Comparison of ENCODE assay signal across 31 mouse cellular contexts in the genomic region with DNA sequence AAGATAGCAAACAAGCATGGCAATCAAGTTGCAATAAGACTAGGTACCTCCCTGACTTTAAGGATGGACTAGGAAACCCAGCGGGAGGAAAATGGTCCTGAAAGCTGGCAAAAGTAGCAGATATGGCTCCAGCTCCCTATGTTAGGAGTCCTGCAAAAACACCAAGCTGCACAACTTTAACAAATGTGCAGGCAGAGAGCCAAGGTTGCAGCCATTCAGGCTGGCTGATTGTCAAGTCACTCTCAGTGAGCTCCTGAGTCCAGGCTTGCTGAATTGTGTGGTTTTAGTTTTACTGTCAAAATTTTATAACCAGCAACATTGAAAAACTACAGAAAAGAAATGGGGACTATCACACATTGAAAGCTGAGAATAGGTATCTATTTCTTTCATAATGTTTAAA.
A peak's percentile ranks its signal among the peaks of the same experiment; 100 is the strongest.
DNase-seq lines count a peak whose midpoint lies in the region; ATAC-seq and TF ChIP-seq lines count a peak whose summit lies in the region.
"Had no signal": no experiment of that assay in that cellular context is flagged by ENCODE, and none has a peak within 500 bp of the region (broad histone marks: within the 10 kb centered on the region; RNA-seq: fewer than 3 reads in every experiment).

No protein-coding gene starts in this region.

- H3K4me2 ChIP-seq in embryonic facial prominence, embryonic 14.5 days (ENCODE audit: low read depth, low read length) = no peak overlapping the region
- no peak overlapping the region for H3K4me2 ChIP-seq in hindbrain, postnatal 0 days (ENCODE audit: low read depth, low read length)
- no peak overlapping the region for H3K4me2 ChIP-seq in midbrain, embryonic 14.5 days (ENCODE audit: low read length)
- H3K4me2 ChIP-seq in midbrain, embryonic 15.5 days = no peak overlapping the region
- H3K4me2 ChIP-seq: embryonic facial prominence, embryonic 12.5 days; heart, embryonic 13.5 days; liver, embryonic 15.5 days; lung, embryonic 15.5 days; midbrain, embryonic 13.5 days; neural tube, embryonic 12.5 days had no signal

- no peaks in the 10 kb centered on the region for H3K36me3 ChIP-seq in embryonic facial prominence, embryonic 14.5 days (ENCODE audit: control insufficient read depth, insufficient read depth, low read length)
- H3K36me3 ChIP-seq in embryonic facial prominence, embryonic 10.5 days (replicated peaks) = no peaks in the 10 kb centered on the region
- no peaks in the 10 kb centered on the region for H3K36me3 ChIP-seq in hindbrain, postnatal 0 days (ENCODE audit: insufficient read depth, low read length)
- no peaks in the 10 kb centered on the region for H3K36me3 ChIP-seq in hindbrain, embryonic 10.5 days
- H3K36me3 ChIP-seq in midbrain, embryonic 14.5 days (ENCODE audit: control insufficient read depth, insufficient read depth, low read length) = no peaks in the 10 kb centered on the region
- no peaks in the 10 kb centered on the region for H3K36me3 ChIP-seq in midbrain, embryonic 15.5 days (replicated peaks)
- H3K36me3 ChIP-seq: embryonic facial prominence, embryonic 12.5 days; heart, embryonic 13.5 days; liver, embryonic 15.5 days; lung, embryonic 15.5 days; midbrain, embryonic 13.5 days; neural tube, embryonic 12.5 days had no signal

- WGBS in embryonic facial prominence, embryonic 14.5 days = 71% methylated on average over 1 of the region's 1 CpGs
- WGBS in embryonic facial prominence, embryonic 10.5 days = 87% methylated on average over 1 of the region's 1 CpGs
- WGBS in hindbrain, postnatal 0 days = 61% methylated on average over 1 of the region's 1 CpGs
- WGBS in hindbrain, embryonic 10.5 days = 88% methylated on average over 1 of the region's 1 CpGs
- WGBS in midbrain, embryonic 14.5 days = 92% methylated on average over 1 of the region's 1 CpGs
- WGBS in midbrain, embryonic 15.5 days = 79% methylated on average over 1 of the region's 1 CpGs

- no peak for TF ChIP-seq POLR2A in brain, embryonic 14.5 days (IDR thresholded peaks at IDR 0.05; ENCODE audit: borderline replicate concordance, extremely low read depth, insufficient read depth, insufficient read length, poor library complexity, severe bottlenecking)

- no peak overlapping the region for H3K9ac ChIP-seq in embryonic facial prominence, embryonic 14.5 days (ENCODE audit: low read depth, low read length)
- no peak overlapping the region for H3K9ac ChIP-seq in hindbrain, postnatal 0 days (replicated peaks; ENCODE audit: low read length)
- no peak overlapping the region for H3K9ac ChIP-seq in midbrain, embryonic 14.5 days (replicated peaks; ENCODE audit: low read length)
- no peak overlapping the region for H3K9ac ChIP-seq in midbrain, embryonic 15.5 days
- H3K9ac ChIP-seq: embryonic facial prominence, embryonic 12.5 days; heart, embryonic 13.5 days; liver, embryonic 15.5 days; lung, embryonic 15.5 days; midbrain, embryonic 13.5 days; neural tube, embryonic 12.5 days had no signal

- no peak overlapping the region for H3K4me3 ChIP-seq in embryonic facial prominence, embryonic 14.5 days (ENCODE audit: low read depth, low read length)
- no peak overlapping the region for H3K4me3 ChIP-seq in embryonic facial prominence, embryonic 10.5 days
- no peak overlapping the region for H3K4me3 ChIP-seq in hindbrain, postnatal 0 days (ENCODE audit: low read length)
- no peak overlapping the region for H3K4me3 ChIP-seq in hindbrain, embryonic 10.5 days
- H3K4me3 ChIP-seq in midbrain, embryonic 14.5 days (replicated peaks; ENCODE audit: low read depth, low read length) = no peak overlapping the region
- H3K4me3 ChIP-seq in midbrain, embryonic 15.5 days = no peak overlapping the region
- H3K4me3 ChIP-seq: embryonic facial prominence, embryonic 12.5 days; gastrocnemius, adult 2 months; heart, adult 2 months; heart, embryonic 13.5 days; liver, embryonic 15.5 days; lung, embryonic 15.5 days; midbrain, embryonic 13.5 days; myocyte; neural tube, embryonic 12.5 days had no signal

- no peaks in the 10 kb centered on the region for H3K4me1 ChIP-seq in embryonic facial prominence, embryonic 14.5 days (ENCODE audit: control insufficient read depth, insufficient read depth, low read length)
- no peaks in the 10 kb centered on the region for H3K4me1 ChIP-seq in embryonic facial prominence, embryonic 10.5 days
- H3K4me1 ChIP-seq in hindbrain, postnatal 0 days (ENCODE audit: insufficient read depth, low read length) = no peaks in the 10 kb centered on the region
- no peaks in the 10 kb centered on the region for H3K4me1 ChIP-seq in hindbrain, embryonic 10.5 days (replicated peaks)
- H3K4me1 ChIP-seq in midbrain, embryonic 14.5 days (ENCODE audit: control insufficient read depth, insufficient read depth, low read length) = no peaks in the 10 kb centered on the region
- H3K4me1 ChIP-seq in midbrain, embryonic 15.5 days = no peaks in the 10 kb centered on the region
- H3K4me1 ChIP-seq: embryonic facial prominence, embryonic 12.5 days; heart, embryonic 13.5 days; liver, embryonic 15.5 days; lung, embryonic 15.5 days; midbrain, embryonic 13.5 days; neural tube, embryonic 12.5 days had no signal

- TF ChIP-seq CTCF in hindbrain, postnatal 0 days (IDR thresholded peaks at IDR 0.05; ENCODE audit: low read depth) = no peak
- no peak for TF ChIP-seq CTCF in brain, embryonic 14.5 days (IDR thresholded peaks at IDR 0.05; ENCODE audit: borderline replicate concordance, extremely low read depth, insufficient read depth, insufficient read length)

- no peaks in the 10 kb centered on the region for H3K27me3 ChIP-seq in embryonic facial prominence, embryonic 14.5 days (replicated peaks; ENCODE audit: control insufficient read depth, insufficient read depth, low read length)
- no peaks in the 10 kb centered on the region for H3K27me3 ChIP-seq in embryonic facial prominence, embryonic 10.5 days (replicated peaks; ENCODE audit: low read depth, poor library complexity, severe bottlenecking)
- H3K27me3 ChIP-seq in hindbrain, postnatal 0 days (ENCODE audit: insufficient read depth, low read length) = no peaks in the 10 kb centered on the region
- H3K27me3 ChIP-seq in hindbrain, embryonic 10.5 days (ENCODE audit: insufficient read depth, poor library complexity, severe bottlenecking) = no peaks in the 10 kb centered on the region
- H3K27me3 ChIP-seq in midbrain, embryonic 14.5 days (ENCODE audit: control insufficient read depth, insufficient read depth, low read length) = no peaks in the 10 kb centered on the region
- H3K27me3 ChIP-seq in midbrain, embryonic 15.5 days (replicated peaks) = no peaks in the 10 kb centered on the region
- H3K27me3 ChIP-seq: embryonic facial prominence, embryonic 12.5 days; heart, embryonic 13.5 days; liver, embryonic 15.5 days; lung, embryonic 15.5 days; midbrain, embryonic 13.5 days; neural tube, embryonic 12.5 days had no signal

- no peak for ATAC-seq in embryonic facial prominence, embryonic 14.5 days (ENCODE audit: low read depth)
- ATAC-seq in hindbrain, postnatal 0 days = no peak
- ATAC-seq in midbrain, embryonic 14.5 days (ENCODE audit: low FRiP score, low TSS enrichment) = no peak
- no peak for ATAC-seq in midbrain, embryonic 15.5 days (replicated peaks)
- ATAC-seq: activated CD4-positive, CD25-positive, alpha-beta regulatory T cell, adult 4 months; intestine, embryonic 16.5 days; midbrain, embryonic 13.5 days had no signal

- peak; percentile 42 for DNase-seq in embryonic facial prominence, embryonic 14.5 days (ENCODE audit: low spot score)
- DNase-seq in embryonic facial prominence, embryonic 10.5 days (ENCODE audit: low spot score) = no peak
- peak; percentile 61 for DNase-seq in hindbrain, postnatal 0 days (ENCODE audit: low spot score)
- DNase-seq in hindbrain, embryonic 10.5 days (ENCODE audit: low spot score) = no peak
- DNase-seq in midbrain, embryonic 14.5 days = peak; percentile 45
- peak; percentile 64 for DNase-seq in brain, embryonic 14.5 days (ENCODE audit: low read depth)
- DNase-seq: adrenal gland, adult 8-10 months; B cell, adult 2 months; cerebellum, adult 11-12 months; gastrocnemius, adult 2 months; gastrocnemius, postnatal 36 days; heart, adult 2 months; heart, postnatal 10 days; kidney, adult 8-10 months; kidney, postnatal 4 days; lung, postnatal 36 days; right cerebral cortex, adult 18-20 months; thymus, adult 18-20 months; thymus, postnatal 25 days had no signal

- no peaks in the 10 kb centered on the region for H3K9me3 ChIP-seq in embryonic facial prominence, embryonic 14.5 days (ENCODE audit: control insufficient read depth, low read length)
- H3K9me3 ChIP-seq in embryonic facial prominence, embryonic 10.5 days = no peaks in the 10 kb centered on the region
- no peaks in the 10 kb centered on the region for H3K9me3 ChIP-seq in hindbrain, postnatal 0 days (ENCODE audit: low read length)
- no peaks in the 10 kb centered on the region for H3K9me3 ChIP-seq in hindbrain, embryonic 10.5 days
- no peaks in the 10 kb centered on the region for H3K9me3 ChIP-seq in midbrain, embryonic 14.5 days (ENCODE audit: control insufficient read depth, low read length)
- H3K9me3 ChIP-seq in midbrain, embryonic 15.5 days = no peaks in the 10 kb centered on the region
- H3K9me3 ChIP-seq: embryonic facial prominence, embryonic 12.5 days; heart, embryonic 13.5 days; liver, embryonic 15.5 days; lung, embryonic 15.5 days; midbrain, embryonic 13.5 days; neural tube, embryonic 12.5 days had no signal

- no peak overlapping the region for H3K27ac ChIP-seq in embryonic facial prominence, embryonic 14.5 days (replicated peaks; ENCODE audit: low read depth, low read length)
- no peak overlapping the region for H3K27ac ChIP-seq in embryonic facial prominence, embryonic 10.5 days (replicated peaks)
- H3K27ac ChIP-seq in hindbrain, postnatal 0 days = no peak overlapping the region
- no peak overlapping the region for H3K27ac ChIP-seq in hindbrain, embryonic 10.5 days
- H3K27ac ChIP-seq in midbrain, embryonic 14.5 days (replicated peaks; ENCODE audit: low read depth, low read length) = no peak overlapping the region
- no peak overlapping the region for H3K27ac ChIP-seq in midbrain, embryonic 15.5 days
- H3K27ac ChIP-seq: embryonic facial prominence, embryonic 12.5 days; gastrocnemius, adult 2 months; heart, adult 2 months; heart, embryonic 13.5 days; kidney, postnatal 0 days; liver, embryonic 15.5 days; lung, embryonic 15.5 days; midbrain, embryonic 13.5 days; neural tube, embryonic 12.5 days; stomach, postnatal 0 days had no signal

Comparison
In these comparisons a context has a peak if more than half of its experiments do, and no peak if none do; other contexts are left out.
1. DNase-seq: peak in embryonic facial prominence, embryonic 14.5 days (single experiment), hindbrain, postnatal 0 days (single experiment), midbrain, embryonic 14.5 days (single experiment) and brain, embryonic 14.5 days (single experiment); none in embryonic facial prominence, embryonic 10.5 days (single experiment) and hindbrain, embryonic 10.5 days (single experiment).